Comparison of ENCODE assay signal across 25 mouse cellular contexts in the genomic region with DNA sequence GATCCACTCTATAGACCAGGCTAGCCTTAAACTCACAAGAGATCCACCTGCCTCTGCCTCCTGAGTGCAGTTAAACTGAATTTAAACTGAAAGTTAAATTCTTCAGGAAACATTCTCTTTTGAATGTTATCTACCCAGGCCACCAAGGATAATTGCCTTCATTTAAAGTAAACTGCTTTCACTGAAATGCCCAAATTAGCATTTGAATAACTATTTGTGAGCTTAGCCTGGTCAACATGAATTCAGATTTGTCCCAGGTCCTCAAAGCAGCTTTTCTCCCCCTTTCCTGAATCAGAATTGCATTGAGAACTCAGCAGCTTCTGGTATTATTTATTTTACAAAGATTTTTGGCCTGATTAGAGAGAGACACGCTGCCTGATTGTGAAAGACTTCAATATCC.
"Had no signal": no experiment of that assay in that cellular context is flagged by ENCODE, and none has a peak within 500 bp of the region (broad histone marks: within the 10 kb centered on the region; RNA-seq: fewer than 3 reads in every experiment).

No protein-coding gene starts in this region.

- H3K27me3 ChIP-seq: kidney, embryonic 15.5 days; limb, embryonic 12.5 days; limb, embryonic 15.5 days; liver, embryonic 12.5 days; liver, embryonic 15.5 days; lung, embryonic 15.5 days; megakaryocyte, embryonic 14.5 days; midbrain, embryonic 13.5 days; neural tube, embryonic 13.5 days; stomach, embryonic 15.5 days had no signal

- DNase-seq: kidney, postnatal 10 days; kidney, postnatal 36 days; layer of hippocampus, postnatal 36 days; left cerebral cortex, postnatal 4 days; lung, adult 18-20 months; lung, postnatal 10 days; lung, postnatal 36 days; retina, postnatal 1 day; right cerebral cortex, postnatal 25 days; spleen, adult 18-20 months; thymus, postnatal 25 days had no signal

- ATAC-seq: liver, embryonic 12.5 days; midbrain, embryonic 13.5 days; midbrain, embryonic 16.5 days had no signal

- H3K4me2 ChIP-seq: kidney, embryonic 15.5 days; limb, embryonic 12.5 days; limb, embryonic 15.5 days; liver, embryonic 12.5 days; liver, embryonic 15.5 days; lung, embryonic 15.5 days; midbrain, embryonic 13.5 days; neural tube, embryonic 13.5 days; stomach, embryonic 15.5 days had no signal

- H3K4me3 ChIP-seq: kidney, embryonic 15.5 days; left cerebral cortex, adult 2 months; limb, embryonic 12.5 days; limb, embryonic 15.5 days; liver, embryonic 12.5 days; liver, embryonic 15.5 days; lung, embryonic 15.5 days; megakaryocyte, embryonic 14.5 days; midbrain, embryonic 10.5 days; midbrain, embryonic 13.5 days; myocyte; neural tube, embryonic 13.5 days; stomach, embryonic 15.5 days had no signal

- H3K4me1 ChIP-seq: kidney, embryonic 15.5 days; limb, embryonic 12.5 days; limb, embryonic 15.5 days; liver, embryonic 12.5 days; liver, embryonic 15.5 days; lung, embryonic 15.5 days; midbrain, embryonic 10.5 days; midbrain, embryonic 13.5 days; neural tube, embryonic 13.5 days; stomach, embryonic 15.5 days had no signal

- H3K27ac ChIP-seq: kidney, embryonic 15.5 days; left cerebral cortex, adult 2 months; limb, embryonic 12.5 days; limb, embryonic 15.5 days; liver, embryonic 12.5 days; liver, embryonic 15.5 days; lung, embryonic 15.5 days; midbrain, embryonic 10.5 days; midbrain, embryonic 13.5 days; neural tube, embryonic 13.5 days; stomach, embryonic 15.5 days had no signal

- H3K9me3 ChIP-seq: kidney, embryonic 15.5 days; limb, embryonic 15.5 days; lung, embryonic 15.5 days; stomach, embryonic 15.5 days had no signal

- H3K9ac ChIP-seq: kidney, embryonic 15.5 days; limb, embryonic 12.5 days; limb, embryonic 15.5 days; liver, embryonic 12.5 days; liver, embryonic 15.5 days; lung, embryonic 15.5 days; midbrain, embryonic 13.5 days; neural tube, embryonic 13.5 days; stomach, embryonic 15.5 days had no signal
